Mouse (Mus musculus) CD4-positive, CD25-positive, alpha-beta regulatory T cell, adult 4 months (primary cell): ENCODE results near the gene Slco4a1. TPM values are rescaled to one million over a fixed set of nuclear protein-coding genes. Genes with fewer than 3 reads are reported as not detected.
A peak's percentile ranks its signal among the peaks of the same experiment; 100 is the strongest.

Experiments used
- ATAC-seq: one replicate; pipeline ENCODE4 v1.8.0; 2017
- polyA plus RNA-seq, 2 experiments: library from polyadenylated mRNA; unstranded; fragments of 100-300 nt; shearing (Covaris generic); gene quantifications; one replicate each; pipeline ENCODE4 v1.2.1; 2017

Slco4a1 gene
- polyA plus RNA-seq, result 1 to 10 TPM in 1 of 2 experiments, under 1 TPM in 1; 0.31 to 1.1 TPM

- peak; percentile 95 for ATAC-seq
Observed at GRCm38 (mm10) chr2:180455723-180456698, at the start of gene Slco4a1. Gene Slco4a1 (plus strand): TSS chr2:180456245.

- no peak for ATAC-seq
Observed at GRCm38 (mm10) chr2:180408410-180408809, 47.6 kb upstream of the Slco4a1 start.

- no peak for ATAC-seq
Observed at GRCm38 (mm10) chr2:180410432-180410831, 45.6 kb upstream of the Slco4a1 start.

DNA sequence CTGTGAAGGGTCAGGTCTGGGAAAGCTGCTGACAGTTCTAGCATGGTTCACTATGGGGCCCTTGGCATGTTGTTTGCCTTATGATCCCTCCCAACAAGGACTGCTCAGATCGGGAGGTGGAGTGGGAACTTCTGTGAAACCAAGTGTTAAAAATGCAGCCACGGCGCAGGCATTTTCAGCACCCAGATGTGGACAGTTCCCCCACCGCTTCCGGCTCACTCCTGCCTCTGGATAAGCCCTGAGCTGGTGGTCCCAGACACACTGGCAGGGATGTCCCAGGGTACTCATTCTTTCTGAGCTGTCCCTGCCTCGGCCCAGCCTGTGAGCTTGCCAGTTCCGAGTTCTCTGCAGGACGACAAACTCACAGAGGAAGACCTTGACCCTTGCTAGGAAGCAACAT lies 45.0 kb upstream of the Slco4a1 start:
- no peak for ATAC-seq

- no peak for ATAC-seq
Observed at GRCm38 (mm10) chr2:180415627-180416026, 40.4 kb upstream of the Slco4a1 start.

DNA sequence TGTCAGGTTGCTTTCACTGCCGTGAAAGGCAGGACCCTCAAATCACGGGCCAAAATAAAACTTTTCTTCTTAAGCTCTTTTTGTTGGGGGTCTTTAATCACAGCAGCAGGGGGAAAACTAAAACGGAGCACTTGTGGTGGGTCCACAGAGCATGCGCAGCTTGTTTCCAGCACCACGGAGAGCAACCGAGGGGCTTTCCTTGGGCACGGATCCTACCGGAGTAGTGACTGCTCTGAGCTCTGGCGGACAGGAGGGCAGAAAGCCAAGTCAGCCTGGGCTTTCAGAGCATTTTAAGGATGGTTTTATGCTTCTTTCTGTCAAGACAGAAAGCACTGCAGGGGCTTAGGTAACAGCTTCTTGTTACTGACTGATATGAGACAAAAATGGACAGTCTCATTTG lies 38.3 kb upstream of the Slco4a1 start:
- ATAC-seq, result no peak

DNA sequence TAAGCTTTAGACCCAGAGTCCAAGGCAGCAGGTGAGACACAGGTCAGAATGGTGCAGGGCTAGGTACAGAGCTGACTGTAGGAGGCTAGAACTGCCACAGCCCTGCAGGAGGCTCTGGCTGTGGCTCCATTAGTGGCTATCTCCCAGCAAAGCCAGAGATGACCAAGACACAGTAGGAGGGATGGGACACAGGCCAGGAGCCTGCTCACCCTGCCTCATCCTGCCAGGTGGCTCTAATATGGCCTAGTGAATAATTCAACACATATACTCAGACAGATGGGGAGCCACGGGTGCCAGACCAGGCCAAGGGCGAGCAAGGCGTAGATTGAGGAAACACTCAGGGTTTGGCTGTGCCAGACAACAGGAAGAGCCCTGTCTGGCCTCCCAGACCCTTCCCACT lies 35.4 kb upstream of the Slco4a1 start:
- no peak for ATAC-seq

DNA sequence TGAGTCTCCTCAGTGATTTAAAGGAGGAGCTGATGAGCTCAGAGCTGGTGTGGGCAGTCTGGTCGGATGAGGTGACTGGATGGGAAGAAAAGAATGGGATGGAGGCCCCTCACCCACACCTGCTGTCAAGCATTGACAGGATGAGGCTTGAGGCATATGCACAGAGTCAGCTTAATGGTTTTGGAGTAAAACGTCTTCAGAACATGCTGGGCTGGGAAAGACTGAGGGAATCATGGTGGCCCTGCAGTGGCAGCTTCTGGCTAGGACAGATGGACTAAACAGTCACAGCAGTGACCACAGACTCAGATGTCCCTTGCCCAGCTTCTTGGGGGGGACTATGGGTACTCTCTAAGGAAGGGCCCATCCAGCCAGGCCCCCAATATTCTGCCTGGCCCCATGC lies 30.9 kb upstream of the Slco4a1 start:
- ATAC-seq, result no peak

DNA sequence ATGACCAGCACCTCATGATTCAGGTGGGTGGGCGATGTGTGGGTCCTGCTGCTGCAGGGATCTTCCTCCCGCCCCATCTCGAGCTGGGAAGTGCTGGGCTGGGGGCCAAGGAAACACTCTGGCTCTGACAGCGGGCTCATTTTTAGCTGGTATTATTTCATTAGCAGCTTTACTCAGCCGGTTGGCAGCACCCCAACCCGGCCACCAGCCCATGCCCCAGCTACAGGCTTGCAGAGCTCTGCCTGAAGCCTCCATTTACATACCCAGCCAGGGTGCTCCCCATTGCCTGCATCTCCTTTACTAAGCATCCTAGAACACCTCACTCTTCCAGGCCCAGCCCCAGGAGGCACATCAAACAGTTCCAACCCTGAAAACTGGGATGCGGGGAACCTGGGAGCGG lies 29.0 kb upstream of the Slco4a1 start:
- ATAC-seq, result no peak

DNA sequence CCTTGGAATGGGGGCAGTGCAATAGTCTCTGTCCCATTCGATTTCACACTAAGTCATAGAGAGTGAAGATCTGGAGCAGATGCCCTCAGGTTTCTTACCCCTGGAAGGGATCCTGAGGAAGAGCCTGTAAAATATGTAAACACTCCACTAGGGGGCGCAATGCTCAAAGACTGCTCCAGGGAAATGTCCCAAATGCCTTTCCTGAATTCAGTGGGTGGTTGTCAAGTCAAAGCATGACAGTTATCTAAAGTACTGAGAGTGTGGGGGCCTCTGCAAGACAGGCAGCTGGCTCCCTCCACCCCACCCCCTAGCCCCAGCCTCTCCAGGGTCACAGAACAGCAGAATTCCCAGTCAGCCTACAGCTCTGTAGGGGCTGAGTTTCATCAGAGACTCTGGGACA lies 27.7 kb upstream of the Slco4a1 start:
- no peak for ATAC-seq

DNA sequence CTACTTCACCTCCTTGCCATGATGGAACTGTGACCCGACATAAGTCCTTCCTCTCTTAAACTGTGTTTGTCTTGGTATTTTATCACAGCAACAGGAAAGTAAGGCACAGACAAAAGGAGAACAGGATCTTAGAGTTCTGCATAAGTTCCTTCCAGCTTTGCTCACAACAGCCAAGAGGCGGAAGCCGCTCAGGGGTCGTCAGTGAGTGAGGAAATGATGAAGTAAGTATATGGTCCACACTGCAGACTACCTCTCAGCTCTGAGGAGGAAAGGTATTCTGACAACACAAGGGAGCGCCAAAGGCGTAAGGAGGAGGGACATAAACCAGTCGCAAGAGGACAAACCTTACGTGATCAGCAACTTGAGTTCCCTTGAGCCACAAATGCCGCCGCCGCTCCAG lies 25.4 kb upstream of the Slco4a1 start:
- no peak for ATAC-seq

GRCm38 (mm10) chr2:180432042-180432668 lies 23.9 kb upstream of the Slco4a1 start:
- peak; percentile 58 for ATAC-seq

DNA sequence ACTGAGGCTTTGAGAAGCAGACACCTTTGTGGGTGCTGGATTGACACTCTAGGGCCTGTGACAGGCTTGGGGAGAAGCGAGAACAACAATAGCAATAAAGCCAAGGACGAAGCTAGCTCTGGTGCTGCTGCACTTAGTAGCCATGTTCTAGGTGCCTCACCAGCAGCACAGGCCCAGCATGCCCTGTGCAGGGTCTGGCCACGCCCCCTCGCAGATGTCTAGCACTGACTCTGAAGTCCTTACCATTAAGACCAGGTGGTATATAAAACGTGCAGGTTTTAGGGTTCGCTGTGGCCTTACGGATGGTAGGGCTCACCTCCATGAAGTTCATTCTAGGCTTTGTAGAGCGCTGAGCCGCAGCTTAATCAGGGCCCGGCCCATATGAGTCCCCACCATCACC lies 23.3 kb upstream of the Slco4a1 start:
- no peak for ATAC-seq

- no peak for ATAC-seq
Observed at GRCm38 (mm10) chr2:180433350-180433749, 22.7 kb upstream of the Slco4a1 start.

DNA sequence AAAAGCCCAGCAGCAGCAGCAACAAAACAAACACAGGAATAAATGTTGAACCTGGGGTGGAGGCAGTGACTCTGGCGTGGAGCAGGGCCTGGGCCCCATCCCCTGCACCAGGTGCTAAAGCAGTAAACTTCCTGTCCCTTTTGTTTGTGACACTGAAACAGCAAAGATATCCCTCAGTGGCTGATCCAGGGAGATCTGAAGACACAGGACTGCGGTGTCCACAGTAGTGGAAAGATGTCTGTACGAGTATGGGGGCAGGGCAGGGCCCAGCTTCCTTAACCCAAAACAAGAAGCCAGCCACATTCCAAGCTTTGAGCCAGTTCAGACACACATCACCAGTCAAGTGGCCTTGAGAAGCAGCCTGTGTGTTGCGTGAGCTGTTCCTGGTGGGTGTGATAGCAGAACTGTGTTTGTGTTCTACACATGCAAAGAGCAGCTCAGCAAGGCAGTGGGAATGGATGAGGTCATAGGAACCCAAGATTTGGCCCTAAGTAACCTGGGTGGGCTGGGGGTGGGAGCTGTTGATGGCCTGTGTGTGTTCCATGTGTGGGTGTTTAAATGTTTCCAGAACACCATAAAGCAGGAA lies 20.6 kb upstream of the Slco4a1 start:
- ATAC-seq, result no peak

DNA sequence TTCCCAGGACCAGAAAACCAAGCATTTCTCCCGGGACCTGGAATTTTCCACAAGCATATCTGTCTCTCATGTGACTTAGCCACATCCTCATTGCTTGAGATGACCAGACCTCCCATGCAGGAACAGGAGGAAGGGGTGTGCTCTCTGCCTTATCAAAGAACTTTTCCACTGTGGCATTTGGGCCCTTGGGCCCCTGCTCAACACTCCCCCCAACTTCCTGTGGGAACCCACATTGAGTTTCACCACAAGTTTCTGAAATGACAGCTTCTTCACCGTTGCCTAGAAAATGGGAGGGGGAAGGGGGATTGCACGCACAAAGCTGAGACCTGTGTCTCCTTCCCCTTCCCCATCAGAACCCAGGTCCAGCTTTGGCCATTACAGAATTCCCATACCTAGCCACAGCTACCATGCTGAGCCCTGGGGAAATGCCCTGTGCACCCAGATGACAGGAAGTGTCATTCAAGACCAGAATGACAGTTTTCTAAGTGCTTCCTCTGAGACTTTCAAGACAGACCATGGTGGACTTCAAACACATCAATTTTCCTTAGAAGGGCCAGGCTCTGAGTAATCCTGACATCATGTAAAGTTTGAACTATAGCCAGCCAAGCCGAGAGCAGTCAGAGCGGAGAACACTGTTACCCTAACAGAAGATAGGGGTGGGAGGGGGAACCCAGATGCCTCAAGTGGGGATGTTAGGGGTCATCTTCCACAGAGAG lies 18.7 kb upstream of the Slco4a1 start:
- ATAC-seq, result peak; percentile 69

DNA sequence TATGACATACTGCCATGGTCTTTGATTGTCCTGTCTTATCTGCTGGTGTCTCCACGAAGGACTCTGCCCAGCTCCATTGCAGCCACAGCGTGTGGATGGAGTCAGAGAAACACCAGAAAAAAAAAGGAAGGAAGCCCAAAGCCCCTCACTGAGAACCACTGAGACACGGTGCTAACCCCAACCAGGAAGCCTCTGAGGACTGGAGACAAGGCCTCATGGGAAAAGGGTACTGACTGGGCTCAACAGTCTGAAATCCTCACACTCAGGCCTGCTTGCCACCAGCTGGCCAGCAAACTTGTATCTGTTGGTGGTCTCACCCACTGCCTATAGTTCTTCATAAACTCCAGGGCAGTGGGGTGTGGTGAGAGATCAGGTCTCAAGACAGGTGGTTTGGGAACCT lies 16.3 kb upstream of the Slco4a1 start:
- no peak for ATAC-seq

DNA sequence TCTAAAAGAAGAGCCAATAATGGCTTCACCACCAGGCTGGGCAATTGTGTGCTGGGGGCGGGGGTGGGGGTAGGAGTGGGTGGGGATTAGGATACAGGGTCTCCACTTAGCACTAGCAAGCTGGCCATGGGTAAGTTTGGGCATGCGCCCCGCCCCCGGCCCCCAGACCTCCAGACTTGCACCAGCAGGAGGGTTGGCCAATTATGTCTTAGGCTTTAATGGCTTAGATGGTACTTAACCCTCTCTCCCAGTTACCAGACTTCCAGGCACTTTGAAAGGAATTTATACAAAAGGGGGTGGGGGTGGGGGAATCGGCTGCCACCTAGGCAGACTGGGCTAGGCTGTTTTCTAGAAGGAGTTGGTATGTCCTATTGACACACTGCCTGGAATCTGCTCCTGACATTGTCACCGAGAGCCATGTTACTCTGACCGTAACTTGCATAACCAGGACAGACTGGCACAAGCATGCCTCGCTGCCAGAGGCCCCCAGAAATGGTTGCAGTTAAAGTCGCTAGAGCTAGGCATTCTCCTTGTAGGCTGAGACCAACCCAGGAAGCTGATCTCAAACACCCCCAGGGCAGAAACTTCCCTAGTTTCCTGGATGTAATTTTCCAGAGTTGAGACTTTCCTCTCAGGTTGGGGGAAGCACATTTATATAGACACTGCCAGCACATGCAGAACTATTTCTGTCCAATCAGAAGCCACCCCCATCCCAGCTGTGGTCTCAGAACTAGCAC lies 15.3 kb upstream of the Slco4a1 start:
- ATAC-seq, result no peak

DNA sequence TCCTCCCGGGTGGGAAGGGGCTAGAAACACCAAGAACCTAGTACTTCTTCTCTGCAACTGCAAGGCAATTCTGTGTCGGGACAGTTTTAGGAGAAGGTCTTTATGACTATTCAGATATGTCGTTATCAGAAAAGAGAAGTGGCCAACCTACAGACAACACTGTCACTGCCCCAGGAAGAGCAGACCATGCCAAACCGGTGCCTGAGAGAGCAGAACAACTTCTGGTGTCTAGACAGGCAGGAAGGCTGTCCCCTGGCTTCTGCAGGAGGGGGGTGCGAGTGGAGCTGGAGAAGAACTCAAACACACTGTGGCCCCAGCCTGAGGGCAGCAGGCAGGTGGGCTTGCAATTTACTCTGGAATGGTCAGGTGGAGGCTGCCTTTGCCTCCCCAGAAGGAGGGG lies 14.0 kb upstream of the Slco4a1 start:
- ATAC-seq, result no peak

GRCm38 (mm10) chr2:180443861-180444260 lies 12.2 kb upstream of the Slco4a1 start:
- no peak for ATAC-seq

DNA sequence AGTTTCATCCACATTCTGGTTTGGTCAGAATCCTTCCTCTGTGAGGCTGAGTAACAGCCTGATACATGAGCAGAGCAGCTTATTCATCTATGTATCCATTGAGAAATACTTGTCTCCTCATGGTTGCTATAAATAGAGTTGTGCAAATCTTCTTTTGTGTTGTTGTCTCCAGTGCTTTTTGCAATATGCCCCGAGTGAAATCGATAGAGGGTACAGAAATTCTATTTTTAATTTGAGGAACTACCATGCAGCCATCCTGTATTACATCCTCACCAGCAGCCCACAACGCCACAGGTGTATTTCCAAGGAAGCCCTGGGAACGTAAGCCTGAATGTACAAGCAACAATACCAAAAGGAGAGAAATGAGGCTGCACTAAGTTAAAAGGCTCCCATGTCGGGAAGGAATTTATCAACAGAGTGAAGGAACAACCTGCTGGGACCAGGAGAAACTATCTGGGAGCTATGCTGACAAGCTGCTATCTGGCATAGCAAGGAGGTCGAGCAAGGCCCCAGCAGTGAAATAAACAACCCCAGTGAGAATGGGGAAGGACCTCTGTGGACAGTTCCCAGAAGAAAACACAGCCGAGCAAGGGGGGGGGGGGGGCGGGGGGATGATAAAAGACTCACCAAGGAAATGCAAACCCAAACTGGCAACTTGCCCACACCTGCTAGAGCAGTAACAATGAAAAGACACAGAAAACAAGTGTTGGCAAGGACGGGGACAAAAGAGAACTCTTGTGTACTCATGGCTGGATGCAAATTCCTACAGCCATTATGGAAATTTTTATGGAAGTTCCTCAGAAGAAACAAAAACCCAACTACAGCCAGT lies 10.9 kb upstream of the Slco4a1 start:
- ATAC-seq, result no peak
